In the genomic region with DNA sequence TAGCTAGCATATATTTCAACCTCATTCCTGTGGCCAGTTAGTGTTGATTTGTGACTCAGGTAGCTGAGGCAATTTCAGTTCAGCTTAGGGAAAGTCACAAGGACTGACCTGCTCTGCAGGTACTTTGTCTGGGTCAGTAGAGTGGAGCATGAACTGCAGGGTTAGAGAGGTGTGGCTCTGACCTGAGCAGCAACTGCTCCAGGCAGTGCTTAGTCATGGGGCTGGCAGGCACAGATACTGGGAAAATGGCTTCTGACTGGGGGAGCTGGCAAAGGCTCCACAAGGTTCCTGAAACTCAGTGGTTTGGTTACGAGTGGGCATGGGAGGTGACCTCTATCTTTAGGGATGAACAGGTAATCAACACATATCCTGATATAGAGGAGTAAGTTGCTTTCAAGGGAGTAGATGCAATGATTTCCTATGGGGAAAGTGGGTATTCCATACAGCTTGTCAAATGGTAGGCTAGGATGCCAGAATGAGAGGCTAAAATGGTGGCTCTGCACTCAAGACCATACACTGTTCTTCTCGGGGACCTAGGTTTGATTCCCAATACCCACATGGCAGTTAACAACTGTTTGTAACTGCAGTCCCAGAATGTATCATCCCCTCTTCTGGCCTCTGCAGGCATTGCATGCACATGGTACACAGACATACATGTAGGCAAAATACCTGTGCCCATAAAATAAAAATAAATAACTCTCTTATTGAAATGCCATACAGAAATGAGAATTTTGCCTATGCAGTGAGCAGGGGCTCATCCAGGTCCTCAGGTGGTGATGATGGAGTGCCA, we compare ENCODE assay signal across 14 mouse cellular contexts.
DNase-seq lines count a peak whose midpoint lies in the region; ATAC-seq and TF ChIP-seq lines count a peak whose summit lies in the region.
"Had no signal": no experiment of that assay in that cellular context is flagged by ENCODE, and none has a peak within 500 bp of the region (broad histone marks: within the 10 kb centered on the region; RNA-seq: fewer than 3 reads in every experiment).

No protein-coding gene starts in this region.

- H3K36me3 ChIP-seq in liver, embryonic 11.5 days (ENCODE audit: control insufficient read depth, insufficient read depth, low read length), result no peaks in the 10 kb centered on the region
- no peaks in the 10 kb centered on the region for H3K36me3 ChIP-seq in stomach, embryonic 16.5 days (ENCODE audit: control insufficient read depth, insufficient read depth, low read length)
- no peaks in the 10 kb centered on the region for H3K36me3 ChIP-seq in hindbrain, postnatal 0 days (ENCODE audit: insufficient read depth, low read length)
- H3K36me3 ChIP-seq: limb, embryonic 15.5 days; midbrain, embryonic 15.5 days had no signal

- WGBS in liver, embryonic 11.5 days, result 58% methylated on average over 2 of the region's 2 CpGs
- WGBS in stomach, embryonic 16.5 days, result 90% methylated on average over 2 of the region's 2 CpGs
- 83% methylated on average over 2 of the region's 2 CpGs for WGBS in hindbrain, postnatal 0 days

- DNase-seq in layer of hippocampus, adult 2 months (ENCODE audit: low spot score in 2 of 2), result no peak
- no peak for DNase-seq in layer of hippocampus, adult 18-20 months (ENCODE audit: low spot score in 2 of 2)
- peak; percentile 73 for DNase-seq in c-Kit-negative CD71-positive TER-119-positive erythroid progenitor cells, embryonic 14.5 days (ENCODE audit: low read depth, low spot score)
- no peak for DNase-seq in liver, embryonic 11.5 days (ENCODE audit: low spot score)
- no peak for DNase-seq in hindbrain, postnatal 0 days (ENCODE audit: low spot score)
- DNase-seq in cerebellum, postnatal 14 days, result no peak
- DNase-seq: adrenal gland, adult 8-10 months; cerebellum, adult 9-10 months; heart, adult 2 months; kidney, adult 18-20 months; lung, postnatal 4 days had no signal

- H3K4me2 ChIP-seq in liver, embryonic 11.5 days, result no peak overlapping the region
- no peak overlapping the region for H3K4me2 ChIP-seq in stomach, embryonic 16.5 days (ENCODE audit: low read depth, low read length)
- no peak overlapping the region for H3K4me2 ChIP-seq in hindbrain, postnatal 0 days (ENCODE audit: low read depth, low read length)
- H3K4me2 ChIP-seq: limb, embryonic 15.5 days; midbrain, embryonic 15.5 days had no signal

- peak; percentile 95 for ATAC-seq in liver, embryonic 11.5 days (replicated peaks; ENCODE audit: low FRiP score)
- ATAC-seq in stomach, embryonic 16.5 days (ENCODE audit: insufficient read depth, low FRiP score), result peak; percentile 58; the same call in 1 of the 2 replicates
- ATAC-seq in hindbrain, postnatal 0 days, result no peak
- ATAC-seq: midbrain, embryonic 15.5 days had no signal

- no peak overlapping the region for H3K4me3 ChIP-seq in layer of hippocampus, adult 2 months
- H3K4me3 ChIP-seq in liver, embryonic 11.5 days (ENCODE audit: low read depth, low read length), result no peak overlapping the region
- no peak overlapping the region for H3K4me3 ChIP-seq in stomach, embryonic 16.5 days (replicated peaks; ENCODE audit: low read length)
- H3K4me3 ChIP-seq in hindbrain, postnatal 0 days (ENCODE audit: low read length), result no peak overlapping the region
- H3K4me3 ChIP-seq: heart, adult 2 months; limb, embryonic 15.5 days; midbrain, embryonic 15.5 days had no signal

- H3K9ac ChIP-seq in liver, embryonic 11.5 days (ENCODE audit: low read depth, low read length), result no peak overlapping the region
- H3K9ac ChIP-seq in stomach, embryonic 16.5 days (ENCODE audit: low read length), result no peak overlapping the region
- H3K9ac ChIP-seq in hindbrain, postnatal 0 days (replicated peaks; ENCODE audit: low read length), result no peak overlapping the region
- H3K9ac ChIP-seq: limb, embryonic 15.5 days; midbrain, embryonic 15.5 days had no signal

- H3K9me3 ChIP-seq in liver, embryonic 11.5 days (ENCODE audit: control insufficient read depth, low read length), result no peaks in the 10 kb centered on the region
- H3K9me3 ChIP-seq in stomach, embryonic 16.5 days (replicated peaks; ENCODE audit: control insufficient read depth, low read length), result no peaks in the 10 kb centered on the region
- H3K9me3 ChIP-seq in hindbrain, postnatal 0 days (ENCODE audit: low read length), result no peaks in the 10 kb centered on the region
- H3K9me3 ChIP-seq: limb, embryonic 15.5 days; midbrain, embryonic 15.5 days had no signal

- H3K4me1 ChIP-seq in liver, embryonic 11.5 days (replicated peaks; ENCODE audit: control insufficient read depth, insufficient read depth, low read length), result peaks cover 14% of the 10 kb centered on the region
- no peaks in the 10 kb centered on the region for H3K4me1 ChIP-seq in stomach, embryonic 16.5 days (ENCODE audit: control insufficient read depth, insufficient read depth, low read length)
- H3K4me1 ChIP-seq in hindbrain, postnatal 0 days (ENCODE audit: insufficient read depth, low read length), result no peaks in the 10 kb centered on the region
- H3K4me1 ChIP-seq: limb, embryonic 15.5 days; midbrain, embryonic 15.5 days had no signal

- peak; percentile 26; the same call in 1 of the 2 replicates for TF ChIP-seq CTCF in layer of hippocampus, adult 2 months (conservative IDR thresholded peaks at IDR 0.05)
- no peak for TF ChIP-seq CTCF in hindbrain, postnatal 0 days (IDR thresholded peaks at IDR 0.05; ENCODE audit: low read depth)

- H3K27ac ChIP-seq in layer of hippocampus, adult 2 months, result no peak overlapping the region
- no peak overlapping the region for H3K27ac ChIP-seq in liver, embryonic 11.5 days (ENCODE audit: low read depth, low read length)
- H3K27ac ChIP-seq in stomach, embryonic 16.5 days (ENCODE audit: low read length), result no peak overlapping the region
- no peak overlapping the region for H3K27ac ChIP-seq in hindbrain, postnatal 0 days
- H3K27ac ChIP-seq: heart, adult 2 months; limb, embryonic 15.5 days; midbrain, embryonic 15.5 days had no signal

- H3K27me3 ChIP-seq in liver, embryonic 11.5 days (replicated peaks; ENCODE audit: control insufficient read depth, insufficient read depth, low read length), result no peaks in the 10 kb centered on the region
- no peaks in the 10 kb centered on the region for H3K27me3 ChIP-seq in stomach, embryonic 16.5 days (ENCODE audit: control insufficient read depth, insufficient read depth, low read length)
- H3K27me3 ChIP-seq in hindbrain, postnatal 0 days (ENCODE audit: insufficient read depth, low read length), result no peaks in the 10 kb centered on the region
- H3K27me3 ChIP-seq: limb, embryonic 15.5 days; midbrain, embryonic 15.5 days had no signal
